Mouse (Mus musculus): Measurements from ENCODE around the gene Tns3. TPM values are rescaled to one million over a fixed set of nuclear protein-coding genes. Genes with fewer than 3 reads are reported as not detected.

The Tns3 gene
- polyA plus RNA-seq, 1 experiment from 2014 or later: 9.1 TPM

DNA sequence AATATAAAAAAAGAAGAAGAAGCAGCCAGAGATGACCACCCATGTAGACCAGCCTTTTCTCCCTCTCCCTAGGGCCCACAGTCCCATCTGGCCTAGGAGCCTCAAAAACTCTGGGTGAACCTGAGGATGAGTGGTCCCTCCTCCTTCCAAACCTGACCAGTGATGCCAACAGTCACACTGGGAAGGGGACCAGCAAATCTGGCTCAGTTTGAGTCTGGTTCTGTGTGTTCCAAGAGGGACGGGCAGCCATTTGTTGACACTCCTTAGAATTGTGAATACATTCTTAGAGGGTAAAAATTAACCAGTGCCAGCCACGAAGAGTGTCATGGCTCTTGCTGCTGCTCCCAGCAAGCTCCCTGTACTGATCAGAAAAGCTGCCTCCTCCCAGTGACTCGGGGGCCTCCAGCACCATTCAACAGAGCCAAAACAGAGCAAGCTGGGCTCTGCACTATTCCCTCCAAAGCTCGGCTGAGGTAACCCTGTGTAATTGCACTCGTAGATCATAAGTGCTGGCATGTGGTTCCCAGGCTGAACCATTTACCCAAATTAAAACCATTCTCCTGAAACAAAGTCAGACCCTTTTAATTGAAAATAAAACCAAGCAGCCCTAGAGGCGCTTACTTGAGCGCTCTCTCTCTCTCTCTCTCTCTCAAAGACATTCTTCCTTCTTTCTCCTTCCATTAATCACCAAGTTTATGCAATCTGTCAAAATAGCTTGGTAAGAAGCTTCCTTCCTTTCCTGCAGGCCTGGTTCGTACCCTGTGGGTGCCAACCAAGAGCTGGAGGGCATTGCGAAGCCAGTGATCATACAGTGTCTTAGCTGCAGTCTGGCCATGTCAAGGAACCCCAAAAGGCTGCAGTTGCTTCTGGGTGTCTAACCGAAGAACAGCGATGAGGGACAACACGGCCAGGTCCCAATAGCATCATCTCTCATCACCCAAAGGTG lies 7.6 kb downstream of the Tns3 start:
- Histone ChIP-seq H3K4me1 (peaks cover 35% of the 10 kb centered on the region), H3K36me3 (no peaks in the 10 kb centered on the region)
- 84% methylated on average over 12 of the region's 12 CpGs for WGBS

DNA sequence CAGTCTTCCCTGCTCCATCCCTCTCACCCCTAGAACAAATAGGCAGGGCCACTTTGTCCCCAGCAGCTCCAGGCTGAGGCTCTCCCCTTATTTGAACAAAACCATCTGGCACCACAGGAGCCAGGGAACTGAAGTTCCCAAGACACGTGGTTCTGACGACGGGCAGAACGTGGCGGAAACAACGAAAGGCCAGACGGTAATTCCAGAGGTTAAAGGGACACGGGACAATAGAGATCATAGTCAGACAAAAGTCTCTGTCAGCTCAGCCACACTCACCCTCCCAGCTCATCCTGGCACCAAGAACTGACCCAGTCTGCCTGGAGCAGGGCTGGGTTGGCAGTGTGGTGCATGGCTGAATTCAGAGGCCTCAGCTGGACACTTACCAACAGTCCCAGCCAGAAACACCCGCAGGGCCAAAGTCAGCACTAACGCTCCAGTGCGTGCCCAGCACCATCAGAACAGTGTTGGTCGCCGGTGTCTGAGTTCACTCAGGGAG lies 10.5 kb downstream of the Tns3 start:
- Histone ChIP-seq H3K9me3 (replicated peaks) (no peaks in the 10 kb centered on the region), H3K27ac (replicated peaks) (0 out of 2 replicates have a peak overlapping the region, but pooled peaks have one; percentile 15), H3K4me1 (peaks cover 37% of the 10 kb centered on the region), H3K27me3 (ENCODE audit: low read depth, poor library complexity, severe bottlenecking) (no peaks in the 10 kb centered on the region), H3K4me3 (no peak overlapping the region), H3K36me3 (no peaks in the 10 kb centered on the region)
- WGBS: 75% methylated on average over 13 of the region's 13 CpGs
- DNase-seq (ENCODE audit: low spot score): no peak

More for the DNA sequence above, 7.6 kb downstream of the Tns3 start:
- H3K9me3 ChIP-seq (replicated peaks): no peaks in the 10 kb centered on the region
- no peak overlapping the region for H3K27ac ChIP-seq (replicated peaks)
- H3K27me3 ChIP-seq (ENCODE audit: low read depth, poor library complexity, severe bottlenecking): 0 out of 2 replicates have a peak, but pooled peaks cover 2% of the 10 kb centered on the region
- DNase-seq (ENCODE audit: low spot score): no peak
- H3K4me3 ChIP-seq: no peak overlapping the region

DNA sequence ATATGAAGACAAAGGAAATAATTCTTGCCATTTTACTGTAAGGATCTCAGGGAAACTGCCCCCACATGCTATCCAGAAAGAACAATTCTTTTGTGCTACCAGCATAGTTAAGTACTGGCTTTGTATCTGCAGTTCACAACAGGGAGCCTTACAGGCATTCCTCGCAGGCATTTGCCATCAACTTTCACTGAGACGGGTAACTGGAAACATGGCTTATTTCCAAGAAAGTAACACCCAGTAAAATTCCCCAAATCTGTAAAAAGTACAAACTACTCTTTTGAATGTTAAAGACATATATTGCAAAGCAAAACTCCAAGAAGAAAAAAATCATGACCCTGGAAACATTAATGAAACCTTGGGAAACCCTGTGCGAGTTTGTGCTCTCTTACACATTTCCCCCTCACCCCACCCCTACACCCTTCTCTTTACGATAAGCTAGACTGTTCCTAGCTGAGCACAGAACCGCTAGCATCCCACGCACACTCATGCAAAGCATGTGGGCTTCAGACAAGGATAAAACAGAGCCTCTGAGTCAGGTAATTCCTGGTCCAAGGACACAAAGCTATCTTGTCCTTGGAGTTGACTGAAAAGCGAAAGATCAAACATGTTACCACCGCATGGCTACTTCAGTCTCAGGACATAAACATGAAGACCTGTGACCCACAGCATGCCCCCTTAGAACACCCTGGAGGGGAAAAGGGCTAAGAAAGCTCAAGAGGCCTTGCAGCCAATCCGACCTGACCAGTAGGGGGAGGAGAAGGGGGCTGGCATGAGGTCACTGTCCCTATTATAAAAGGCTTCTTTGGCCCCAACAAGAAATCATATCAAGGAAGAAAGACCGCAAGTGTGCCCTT lies 11.3 kb downstream of the Tns3 start:
- no peaks in the 10 kb centered on the region for H3K9me3 ChIP-seq (replicated peaks)
- DNase-seq (ENCODE audit: low spot score): no peak
- H3K27ac ChIP-seq (replicated peaks): peak overlapping the region; percentile 15; the same call in 1 of the 2 replicates
- no peaks in the 10 kb centered on the region for H3K27me3 ChIP-seq (ENCODE audit: low read depth, poor library complexity, severe bottlenecking)
- no peak overlapping the region for H3K4me3 ChIP-seq
- H3K36me3 ChIP-seq: no peaks in the 10 kb centered on the region
- H3K4me1 ChIP-seq: peaks cover 37% of the 10 kb centered on the region
- WGBS: 51% methylated on average over 10 of the region's 10 CpGs

DNA sequence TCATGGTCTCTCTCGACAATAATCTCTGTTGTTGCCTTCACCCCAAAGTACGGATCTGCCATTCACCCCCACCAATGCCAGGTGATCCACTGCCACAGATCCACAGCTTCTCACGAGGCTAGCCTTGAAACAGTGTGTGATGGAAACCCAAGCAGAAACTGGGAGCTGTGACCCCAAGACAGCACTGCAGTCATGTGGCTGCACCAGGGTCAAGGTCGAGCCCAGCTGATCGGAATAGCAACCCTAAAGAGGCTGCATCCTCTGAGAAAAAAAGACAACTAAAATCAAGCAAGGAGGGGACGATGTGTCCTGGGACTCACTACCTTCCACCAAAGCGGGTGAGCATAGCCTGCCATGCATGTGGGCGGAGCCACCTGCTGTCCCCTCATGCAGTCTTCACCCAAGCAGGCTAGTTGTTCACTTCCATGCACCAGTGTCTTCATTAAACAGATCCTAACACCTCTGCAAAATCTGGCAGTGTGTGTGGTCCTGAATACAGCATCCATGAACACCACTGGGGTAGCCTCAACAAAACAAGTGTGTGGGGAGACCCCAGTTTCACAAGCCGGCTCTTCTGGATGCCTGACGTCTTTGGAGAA lies 12.1 kb downstream of the Tns3 start:
- no peak for DNase-seq (ENCODE audit: low spot score)
- Histone ChIP-seq H3K36me3 (no peaks in the 10 kb centered on the region), H3K4me1 (peaks cover 37% of the 10 kb centered on the region), H3K4me3 (no peak overlapping the region), H3K27ac (replicated peaks) (0 out of 2 replicates have a peak overlapping the region, but pooled peaks have one; percentile 42), H3K9me3 (replicated peaks) (no peaks in the 10 kb centered on the region), H3K27me3 (ENCODE audit: low read depth, poor library complexity, severe bottlenecking) (no peaks in the 10 kb centered on the region)
- WGBS: 83% methylated on average over 10 of the region's 10 CpGs

GRCm38 (mm10) chr11:8651448-8652035 lies 12.8 kb downstream of the Tns3 start:
- WGBS: 81% methylated on average over 10 of the region's 10 CpGs
- no peak overlapping the region for H3K4me3 ChIP-seq
- no peaks in the 10 kb centered on the region for H3K36me3 ChIP-seq
- no peaks in the 10 kb centered on the region for H3K9me3 ChIP-seq (replicated peaks)
- no peaks in the 10 kb centered on the region for H3K27me3 ChIP-seq (ENCODE audit: low read depth, poor library complexity, severe bottlenecking)
- DNase-seq (ENCODE audit: low spot score): no peak
- peaks cover 37% of the 10 kb centered on the region for H3K4me1 ChIP-seq
- 0 out of 2 replicates have a peak overlapping the region, but pooled peaks have one; percentile 23 for H3K27ac ChIP-seq (replicated peaks)

DNA sequence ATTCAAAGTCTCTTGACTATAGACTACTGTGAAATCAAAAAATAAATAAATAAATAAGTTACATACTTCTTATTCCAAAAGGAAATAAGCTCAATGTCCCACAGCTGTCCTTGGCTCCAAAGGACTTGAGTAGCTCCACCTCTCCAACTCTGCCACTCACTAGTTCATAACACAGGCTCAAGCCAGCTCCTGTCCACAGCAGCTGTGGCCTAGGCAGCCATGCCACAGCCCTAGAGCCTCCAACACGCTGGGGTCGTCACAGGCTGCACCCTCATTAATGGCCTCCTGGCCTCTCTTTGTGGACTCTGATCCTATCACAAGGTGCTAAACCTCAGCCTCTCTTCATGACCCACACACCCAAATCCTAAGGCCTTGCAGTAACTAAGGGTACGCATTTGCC lies 18.7 kb downstream of the Tns3 start:
- 92% methylated on average over 3 of the region's 3 CpGs for WGBS
- no peak overlapping the region for H3K4me3 ChIP-seq
- no peaks in the 10 kb centered on the region for H3K27me3 ChIP-seq (ENCODE audit: low read depth, poor library complexity, severe bottlenecking)
- no peaks in the 10 kb centered on the region for H3K9me3 ChIP-seq (replicated peaks)
- DNase-seq (ENCODE audit: low spot score): no peak
- peaks cover 13% of the 10 kb centered on the region for H3K4me1 ChIP-seq
- H3K36me3 ChIP-seq: no peaks in the 10 kb centered on the region
- H3K27ac ChIP-seq (replicated peaks): no peak overlapping the region

GRCm38 (mm10) chr11:8644272-8644671 lies 20.1 kb downstream of the Tns3 start:
- Histone ChIP-seq H3K27ac (replicated peaks) (no peak overlapping the region), H3K27me3 (ENCODE audit: low read depth, poor library complexity, severe bottlenecking) (no peaks in the 10 kb centered on the region), H3K9me3 (replicated peaks) (no peaks in the 10 kb centered on the region), H3K4me3 (no peak overlapping the region), H3K36me3 (no peaks in the 10 kb centered on the region), H3K4me1 (peaks cover 7% of the 10 kb centered on the region)
- no peak for DNase-seq (ENCODE audit: low spot score)
- 97% methylated on average over 2 of the region's 2 CpGs for WGBS

- Histone ChIP-seq H3K4me3 (no peak overlapping the region), H3K36me3 (no peaks in the 10 kb centered on the region), H3K9me3 (replicated peaks) (no peaks in the 10 kb centered on the region), H3K4me1 (peaks cover 5% of the 10 kb centered on the region; the same call in 1 of the 2 replicates), H3K27ac (replicated peaks) (no peak overlapping the region), H3K27me3 (ENCODE audit: low read depth, poor library complexity, severe bottlenecking) (no peaks in the 10 kb centered on the region)
- no peak for DNase-seq (ENCODE audit: low spot score)
- WGBS: 37% methylated on average over 10 of the region's 10 CpGs
These were observed 22.6 kb downstream of the Tns3 start for GRCm38 (mm10) chr11:8641634-8642277.

GRCm38 (mm10) chr11:8639726-8640125 lies 24.6 kb downstream of the Tns3 start:
- no peaks in the 10 kb centered on the region for H3K27me3 ChIP-seq (ENCODE audit: low read depth, poor library complexity, severe bottlenecking)
- no peak overlapping the region for H3K4me3 ChIP-seq
- no peaks in the 10 kb centered on the region for H3K9me3 ChIP-seq (replicated peaks)
- no peaks in the 10 kb centered on the region for H3K36me3 ChIP-seq
- WGBS: 99% methylated on average over 16 of the region's 16 CpGs
- peaks cover 5% of the 10 kb centered on the region; the same call in 1 of the 2 replicates for H3K4me1 ChIP-seq
- no peak overlapping the region for H3K27ac ChIP-seq (replicated peaks)
- no peak for DNase-seq (ENCODE audit: low spot score)

- Histone ChIP-seq H3K27ac (replicated peaks) (no peak overlapping the region), H3K4me1 (peaks cover 9% of the 10 kb centered on the region; the same call in 1 of the 2 replicates), H3K9me3 (replicated peaks) (no peaks in the 10 kb centered on the region), H3K27me3 (ENCODE audit: low read depth, poor library complexity, severe bottlenecking) (no peaks in the 10 kb centered on the region), H3K4me3 (no peak overlapping the region), H3K36me3 (no peaks in the 10 kb centered on the region)
- 94% methylated on average over 6 of the region's 6 CpGs for WGBS
- DNase-seq (ENCODE audit: low spot score): no peak
These were observed 25.2 kb downstream of the Tns3 start for GRCm38 (mm10) chr11:8639007-8639718.
